Mouse (Mus musculus) retina, embryonic 14.5 days (tissue): Measurements from ENCODE around the gene Vav3.
A peak's percentile ranks its signal among the peaks of the same experiment; 100 is the strongest.

Experiments used
- DNase-seq: peaks from one replicate; pipeline ENCODE4 v3.0.0-alpha.2; 2015; ENCODE audit warnings: low spot score

Vav3 gene

GRCm38 (mm10) chr3:109509784-109510183 lies 169.3 kb downstream of the Vav3 start:
- no peak for DNase-seq

- DNase-seq: no peak
Measured at GRCm38 (mm10) chr3:109511849-109512248, 171.4 kb downstream of the Vav3 start.

- DNase-seq: no peak
Measured at GRCm38 (mm10) chr3:109515479-109515878, 175.0 kb downstream of the Vav3 start.

DNA sequence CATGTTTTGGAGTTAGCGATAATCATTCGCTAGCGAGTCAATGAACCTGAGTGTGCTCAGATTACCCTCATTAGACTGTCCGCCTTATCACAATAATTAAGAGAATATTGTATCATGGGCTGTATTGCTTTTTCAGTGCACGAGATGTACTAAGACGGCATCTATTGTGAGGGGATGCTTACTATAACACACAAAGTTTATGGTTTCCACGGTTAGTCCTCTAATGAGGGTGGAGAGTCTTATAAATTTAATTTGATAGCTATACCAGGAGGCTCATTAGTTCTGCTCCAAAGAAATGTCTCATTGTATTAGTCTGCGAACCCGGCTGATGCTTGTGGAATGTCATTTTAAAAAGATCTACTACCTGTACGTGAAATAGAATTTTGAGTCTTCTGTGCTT lies 175.9 kb downstream of the Vav3 start:
- peak; percentile 71 for DNase-seq

DNA sequence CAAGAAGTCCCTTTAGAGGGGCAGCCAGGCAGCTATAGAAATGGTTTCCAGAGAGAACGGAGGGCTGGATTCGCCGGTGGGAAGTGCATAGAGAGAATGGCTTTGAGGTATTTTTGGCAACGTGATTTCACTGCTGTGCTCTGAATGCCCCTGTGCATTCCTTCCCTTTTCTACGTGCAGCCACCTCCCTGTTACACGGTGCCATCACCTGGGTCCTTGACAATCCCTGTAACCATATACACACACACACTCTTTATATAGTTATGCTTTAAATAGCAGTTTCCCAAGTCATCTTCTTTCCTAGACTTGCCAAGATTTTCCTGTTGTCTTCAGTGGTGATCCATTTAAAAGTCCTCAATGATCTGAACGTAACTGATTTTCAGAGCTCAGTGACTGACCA lies 181.7 kb downstream of the Vav3 start:
- DNase-seq: no peak

DNA sequence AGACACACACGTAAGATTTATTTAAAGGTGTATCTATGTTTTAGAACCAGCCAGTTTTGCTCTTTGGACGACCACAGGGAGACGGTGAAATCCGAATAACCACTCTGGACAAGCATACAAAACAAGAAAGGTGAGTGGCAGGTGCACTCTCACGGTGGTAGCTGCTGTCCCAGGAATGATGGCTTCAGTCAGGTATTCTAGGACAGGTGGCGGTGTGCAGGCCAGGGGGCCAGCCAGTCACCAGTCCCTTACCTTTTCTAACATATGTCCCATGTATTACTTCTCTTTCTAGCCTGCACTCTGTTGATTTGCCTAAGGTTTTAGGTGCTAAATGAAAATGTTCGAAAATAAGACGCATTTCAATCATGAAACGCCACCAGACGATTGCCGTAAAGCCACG lies 185.4 kb downstream of the Vav3 start:
- DNase-seq: no peak

DNA sequence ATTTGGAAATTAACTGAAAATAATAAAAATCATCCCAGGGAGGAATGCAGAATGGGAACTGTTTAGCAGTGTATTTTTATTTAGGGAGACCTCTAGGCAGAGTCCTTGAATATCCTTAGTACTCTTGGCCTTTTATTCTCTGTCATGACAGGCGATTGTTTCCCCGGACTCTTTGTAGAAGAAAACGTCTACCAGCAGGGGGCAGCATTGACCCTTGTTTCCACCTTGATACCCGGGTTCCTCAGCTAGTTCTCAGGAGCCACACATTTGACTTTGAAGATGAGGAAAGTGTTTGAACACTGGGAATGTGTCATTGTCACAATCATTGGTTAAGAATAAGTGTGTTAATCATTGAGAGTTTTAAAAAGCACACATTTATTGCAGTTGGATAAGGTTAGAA lies 185.8 kb downstream of the Vav3 start:
- peak; percentile 95 for DNase-seq

GRCm38 (mm10) chr3:109526651-109527050 lies 186.2 kb downstream of the Vav3 start:
- DNase-seq: no peak

DNA sequence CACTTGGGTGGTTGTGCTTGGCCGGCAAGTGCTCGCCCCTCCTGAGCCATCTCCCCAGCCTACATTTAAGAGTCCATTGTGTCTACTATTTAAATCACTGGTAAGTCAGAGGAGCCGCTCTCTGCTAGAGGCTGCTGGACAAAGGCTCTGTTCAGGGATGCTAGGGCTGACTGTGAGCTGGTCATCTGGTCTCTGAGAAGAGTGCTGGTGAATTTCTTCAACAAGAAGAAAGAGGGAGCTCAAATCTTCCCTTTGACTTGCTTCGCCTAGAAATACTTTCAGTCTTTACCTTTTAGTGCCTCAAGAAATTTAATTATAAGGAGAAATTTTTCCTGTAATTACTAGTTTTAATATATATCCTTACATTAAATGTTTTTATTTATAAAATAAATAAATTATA lies 188.2 kb downstream of the Vav3 start:
- DNase-seq: no peak

- DNase-seq: no peak
Measured at GRCm38 (mm10) chr3:109537686-109538085, 197.2 kb downstream of the Vav3 start.

GRCm38 (mm10) chr3:109540009-109540408 lies 199.6 kb downstream of the Vav3 start:
- DNase-seq: no peak

- DNase-seq: no peak
Measured at GRCm38 (mm10) chr3:109544476-109545221, 204.2 kb downstream of the Vav3 start.

- no peak for DNase-seq
Measured at GRCm38 (mm10) chr3:109557329-109557728, 216.9 kb downstream of the Vav3 start.

DNA sequence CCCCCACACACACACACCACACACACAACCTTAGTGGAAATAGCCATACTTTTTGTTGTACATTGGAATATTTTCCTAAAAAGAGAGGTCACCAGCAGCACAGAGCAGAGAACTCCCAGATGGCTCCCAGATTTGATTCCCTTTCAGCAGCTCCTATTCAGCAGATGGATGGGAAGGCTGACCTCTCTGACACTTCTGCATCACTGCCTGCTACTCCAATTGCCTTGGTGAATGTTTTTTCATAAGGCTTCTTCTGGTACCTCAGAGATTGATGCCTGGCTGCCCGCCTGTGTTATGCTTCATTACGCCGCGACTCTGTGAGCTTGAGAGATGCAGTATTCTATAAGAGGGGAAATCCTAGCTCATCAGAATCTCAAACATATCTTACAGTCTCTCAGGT lies 220.8 kb downstream of the Vav3 start:
- DNase-seq: peak; percentile 80

- DNase-seq: no peak
Measured at GRCm38 (mm10) chr3:109561776-109562175, 221.3 kb downstream of the Vav3 start.

DNA sequence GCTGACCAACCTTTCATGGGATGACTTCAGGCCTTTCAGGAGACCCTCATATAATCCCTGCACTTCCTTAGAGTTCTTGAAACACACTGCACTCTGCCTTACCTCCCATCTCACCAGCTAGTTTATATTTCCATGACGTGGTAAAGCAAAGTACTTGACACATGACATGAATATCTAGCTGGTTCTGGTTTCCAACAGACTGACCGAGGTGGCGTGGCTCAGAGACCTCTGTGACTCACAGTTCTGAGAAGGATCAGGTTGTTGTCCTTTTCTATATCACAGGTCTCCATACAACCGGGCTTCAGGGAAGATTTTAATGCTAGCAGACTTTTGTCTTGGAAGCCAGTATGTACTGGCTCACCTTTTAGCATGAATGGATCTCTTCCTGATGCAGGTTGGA lies 221.8 kb downstream of the Vav3 start:
- DNase-seq: no peak

DNA sequence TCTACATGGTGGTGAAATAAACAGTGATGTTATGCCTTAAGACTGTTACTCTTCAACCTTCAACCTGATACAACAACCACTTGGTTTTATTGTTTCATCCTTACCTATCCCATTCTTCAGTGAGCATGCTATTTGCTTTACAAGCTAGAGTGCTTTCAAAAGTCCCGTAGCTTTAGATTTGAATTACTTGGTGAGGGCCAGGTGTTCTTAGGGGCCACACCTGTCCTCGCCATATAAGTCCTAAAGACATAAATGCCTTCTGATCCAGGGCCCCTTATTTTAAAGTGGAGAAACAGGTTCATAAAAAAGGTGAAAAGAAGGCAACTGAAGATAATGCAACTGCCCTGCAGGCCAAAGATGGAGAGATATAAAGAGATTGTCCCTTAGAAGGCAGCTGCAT lies 224.0 kb downstream of the Vav3 start:
- DNase-seq: no peak

- peak; percentile 68 for DNase-seq
Measured at GRCm38 (mm10) chr3:109568542-109569265, 228.3 kb downstream of the Vav3 start.

- no peak for DNase-seq
Measured at GRCm38 (mm10) chr3:109571483-109571882, 231.0 kb downstream of the Vav3 start.

- no peak for DNase-seq
Measured at GRCm38 (mm10) chr3:109572871-109573270, 232.4 kb downstream of the Vav3 start.

- no peak for DNase-seq
Measured at GRCm38 (mm10) chr3:109573549-109574146, 233.2 kb downstream of the Vav3 start.

- no peak for DNase-seq
Measured at GRCm38 (mm10) chr3:109574161-109574560, 233.7 kb downstream of the Vav3 start.

GRCm38 (mm10) chr3:109578347-109578746 lies 237.9 kb downstream of the Vav3 start:
- no peak for DNase-seq
